Mouse (Mus musculus): ENCODE measurements around the gene Cdcp2.
"Not testable (repeated sequence)": the region's sequence is repeated elsewhere in the genome, so short reads cannot be mapped to it uniquely, and the experiment has no call there.

The Cdcp2 gene

GRCm38 (mm10) chr4:107094484-107095187 lies 2.1 kb upstream of the Cdcp2 start:
- DNase-seq (ENCODE audit: low spot score), result no peak

GRCm38 (mm10) chr4:107096043-107096442 lies 648 bp upstream of the Cdcp2 start:
- no peak for DNase-seq (ENCODE audit: low spot score)

- DNase-seq (ENCODE audit: low spot score), result no peak
Observed at GRCm38 (mm10) chr4:107097871-107098270, 1.2 kb downstream of the Cdcp2 start.

GRCm38 (mm10) chr4:107098375-107098774 lies 1.7 kb downstream of the Cdcp2 start:
- DNase-seq (ENCODE audit: low spot score), result no peak

GRCm38 (mm10) chr4:107098791-107099525 lies 2.3 kb downstream of the Cdcp2 start:
- no peak for DNase-seq (ENCODE audit: low spot score)

- DNase-seq (ENCODE audit: low spot score), result no peak
Observed at GRCm38 (mm10) chr4:107102220-107102619, 5.5 kb downstream of the Cdcp2 start.

GRCm38 (mm10) chr4:107106777-107107176 lies 10.1 kb downstream of the Cdcp2 start:
- no peak for DNase-seq (ENCODE audit: low spot score)

- no peak for DNase-seq (ENCODE audit: low spot score)
Observed at GRCm38 (mm10) chr4:107108291-107108731, 11.6 kb downstream of the Cdcp2 start.

- DNase-seq (ENCODE audit: low spot score), result not testable (repeated sequence)
Observed at GRCm38 (mm10) chr4:107109181-107109580, 12.5 kb downstream of the Cdcp2 start.

GRCm38 (mm10) chr4:107114278-107114677 lies 17.6 kb downstream of the Cdcp2 start:
- DNase-seq (ENCODE audit: low spot score), result no peak

GRCm38 (mm10) chr4:107117741-107118385 lies 21.2 kb downstream of the Cdcp2 start:
- no peak for DNase-seq (ENCODE audit: low spot score)

GRCm38 (mm10) chr4:107119056-107119455 lies 22.4 kb downstream of the Cdcp2 start:
- DNase-seq (ENCODE audit: low spot score), result no peak

- DNase-seq (ENCODE audit: low spot score), result no peak
Observed at GRCm38 (mm10) chr4:107120676-107121075, 24.0 kb downstream of the Cdcp2 start.

GRCm38 (mm10) chr4:107121165-107121943 lies 24.7 kb downstream of the Cdcp2 start:
- DNase-seq (ENCODE audit: low spot score), result no peak

GRCm38 (mm10) chr4:107124376-107124775 lies 27.7 kb downstream of the Cdcp2 start:
- no peak for DNase-seq (ENCODE audit: low spot score)

- DNase-seq (ENCODE audit: low spot score), result no peak
Observed at GRCm38 (mm10) chr4:107125101-107125500, 28.4 kb downstream of the Cdcp2 start.

- DNase-seq (ENCODE audit: low spot score), result no peak
Observed at GRCm38 (mm10) chr4:107126389-107126788, 29.7 kb downstream of the Cdcp2 start.

GRCm38 (mm10) chr4:107126891-107127524 lies 30.3 kb downstream of the Cdcp2 start:
- DNase-seq (ENCODE audit: low spot score), result no peak

GRCm38 (mm10) chr4:107127901-107128669 lies 31.4 kb downstream of the Cdcp2 start:
- no peak for DNase-seq (ENCODE audit: low spot score)

- DNase-seq (ENCODE audit: low spot score), result no peak
Observed at GRCm38 (mm10) chr4:107129373-107129772, 32.7 kb downstream of the Cdcp2 start.

GRCm38 (mm10) chr4:107130534-107130933 lies 33.8 kb downstream of the Cdcp2 start:
- DNase-seq (ENCODE audit: low spot score), result no peak
